23 mouse cellular contexts compared by ENCODE assay signal in genomic region chr3:131339280-131339679, GRCm38 (mm10). TPM values are rescaled to one million over a fixed set of nuclear protein-coding genes. Genes with fewer than 3 reads are reported as not detected.
"Had no signal": no experiment of that assay in that cellular context is flagged by ENCODE, and none has a peak within 500 bp of the region (broad histone marks: within the 10 kb centered on the region; RNA-seq: fewer than 3 reads in every experiment).

No protein-coding gene starts in this region.

- H3K4me3 ChIP-seq: layer of hippocampus, adult 2 months; limb, embryonic 10.5 days; limb, embryonic 13.5 days; liver, embryonic 13.5 days; myocyte; neural tube, embryonic 13.5 days; stomach, embryonic 15.5 days had no signal

- DNase-seq: kidney, adult 2 months; kidney, postnatal 25 days; layer of hippocampus, adult 9-11 months; liver; liver, embryonic 13.5 days; lung, adult 2 months; lung, postnatal 14 days; lung, postnatal 4 days; midbrain, embryonic 14.5 days; retina, postnatal 1 day; thymus, adult 2 months; thymus, postnatal 14 days; thymus, postnatal 4 days had no signal

- H3K9me3 ChIP-seq: limb, embryonic 10.5 days; limb, embryonic 13.5 days; liver, embryonic 13.5 days; neural tube, embryonic 13.5 days; stomach, embryonic 15.5 days had no signal

- H3K9ac ChIP-seq: limb, embryonic 13.5 days; liver, embryonic 13.5 days; neural tube, embryonic 13.5 days; stomach, embryonic 15.5 days had no signal

- H3K27me3 ChIP-seq: limb, embryonic 13.5 days; neural tube, embryonic 13.5 days; stomach, embryonic 15.5 days had no signal

- H3K36me3 ChIP-seq: limb, embryonic 10.5 days; limb, embryonic 13.5 days; liver, embryonic 13.5 days; neural tube, embryonic 13.5 days; stomach, embryonic 15.5 days had no signal

- H3K4me2 ChIP-seq: limb, embryonic 13.5 days; liver, embryonic 13.5 days; midbrain, embryonic 11.5 days; neural tube, embryonic 13.5 days; stomach, embryonic 15.5 days had no signal

- H3K27ac ChIP-seq: kidney, postnatal 0 days; layer of hippocampus, adult 2 months; limb, embryonic 10.5 days; limb, embryonic 13.5 days; liver, embryonic 13.5 days; neural tube, embryonic 13.5 days; stomach, embryonic 15.5 days had no signal

RNA-seq across cellular contexts. Expression of gene Cyp2u1, which starts 36.3 kb away (rescaled TPM):
- total RNA-seq: monocyte, adult 5-6 weeks; neutrophil, adult 5-6 weeks had no signal
